Mouse (Mus musculus) cortical plate, adult 2 months (tissue): ENCODE data around the gene Peli3.

Experiments used
- CTCF ChIP-seq: fragments of 200-500 bp; IDR thresholded peaks from 2 replicates; pipeline ENCODE4 v1.5.1; 2011; ENCODE audit warnings: mild to moderate bottlenecking, control low read depth, low read length; ENCODE audit not compliant: insufficient read depth; ENCODE audit errors: extremely low read depth
- POLR2A ChIP-seq: fragments of 200-500 bp; IDR thresholded peaks from 2 replicates; pipeline ENCODE4 v1.6.1; 2011; ENCODE audit warnings: mild to moderate bottlenecking, low read length, control low read depth; ENCODE audit not compliant: insufficient read depth; ENCODE audit errors: extremely low read depth

- TF ChIP-seq CTCF (peak; percentile 87), POLR2A (no peak)
Observed at GRCm38 (mm10) chr19:4981767-4982166, 38.8 kb upstream of the Peli3 start.
